In genomic region chr10:85359501-85360066, GRCm38 (mm10) we compare ENCODE assay signal across 14 mouse cellular contexts.
"Had no signal": no experiment of that assay in that cellular context is flagged by ENCODE, and none has a peak within 500 bp of the region (broad histone marks: within the 10 kb centered on the region; RNA-seq: fewer than 3 reads in every experiment).

No protein-coding gene starts in this region.

- H3K4me1 ChIP-seq: limb, embryonic 10.5 days; liver, embryonic 15.5 days; midbrain, embryonic 10.5 days; stomach, embryonic 15.5 days had no signal

- H3K27me3 ChIP-seq: liver, embryonic 15.5 days; stomach, embryonic 15.5 days had no signal

- DNase-seq: kidney, adult 11 months; kidney, adult 9 months; kidney, postnatal 36 days; lung, adult 2 months; lung, postnatal 36 days; midbrain, embryonic 14.5 days; right cerebral cortex, postnatal 14 days had no signal

- H3K9me3 ChIP-seq: limb, embryonic 10.5 days; liver, embryonic 15.5 days; midbrain, embryonic 10.5 days; stomach, embryonic 15.5 days had no signal

- ATAC-seq: lung, postnatal 0 days had no signal

- H3K36me3 ChIP-seq: limb, embryonic 10.5 days; liver, embryonic 15.5 days; midbrain, embryonic 10.5 days; stomach, embryonic 15.5 days had no signal

- H3K4me3 ChIP-seq: limb, embryonic 10.5 days; liver, embryonic 15.5 days; midbrain, embryonic 10.5 days; stomach, embryonic 15.5 days had no signal

- H3K9ac ChIP-seq: liver, embryonic 15.5 days; stomach, embryonic 15.5 days had no signal

- H3K4me2 ChIP-seq: liver, embryonic 11.5 days; liver, embryonic 15.5 days; stomach, embryonic 15.5 days had no signal

- H3K27ac ChIP-seq: kidney, postnatal 0 days; limb, embryonic 10.5 days; liver, embryonic 15.5 days; midbrain, embryonic 10.5 days; stomach, embryonic 15.5 days had no signal
